Mouse (Mus musculus) MEL-GATA-1-ER (cell line): ENCODE results near the gene Stx12.
A peak's percentile ranks its signal among the peaks of the same experiment; 100 is the strongest.

Experiments
- DNase-seq: peaks from one replicate; pipeline ENCODE4 v3.0.0-alpha.2; 2012; ENCODE audit warnings: low read depth; ENCODE audit errors: extremely low read depth

Gene Stx12

GRCm38 (mm10) chr4:132864856-132865255 lies 19.5 kb downstream of the Stx12 start:
- DNase-seq = no peak

- DNase-seq = no peak
Measured at GRCm38 (mm10) chr4:132863012-132863411, 21.3 kb downstream of the Stx12 start.

- DNase-seq = no peak
Measured at GRCm38 (mm10) chr4:132860880-132861279, 23.4 kb downstream of the Stx12 start.

GRCm38 (mm10) chr4:132843705-132844071 lies 40.6 kb downstream of the Stx12 start:
- no peak for DNase-seq

- peak; percentile 92 for DNase-seq
Measured at GRCm38 (mm10) chr4:132842970-132843704, 41.2 kb downstream of the Stx12 start, which contains the start of gene Ppp1r8. Gene Ppp1r8, minus strand, starts transcription at chr4:132843169.

- DNase-seq = peak; percentile 52
Measured at GRCm38 (mm10) chr4:132842281-132842906, 41.9 kb downstream of the Stx12 start.

GRCm38 (mm10) chr4:132841493-132841892 lies 42.8 kb downstream of the Stx12 start:
- DNase-seq = no peak

- DNase-seq = no peak
Measured at GRCm38 (mm10) chr4:132823614-132824366, 60.5 kb downstream of the Stx12 start.

- DNase-seq = no peak
Measured at GRCm38 (mm10) chr4:132818442-132818841, 65.9 kb downstream of the Stx12 start.

- DNase-seq = no peak
Measured at GRCm38 (mm10) chr4:132816855-132817254, 67.5 kb downstream of the Stx12 start.

GRCm38 (mm10) chr4:132816404-132816803 lies 67.9 kb downstream of the Stx12 start:
- no peak for DNase-seq

GRCm38 (mm10) chr4:132809621-132810020 lies 74.7 kb downstream of the Stx12 start:
- no peak for DNase-seq

- no peak for DNase-seq
Measured at GRCm38 (mm10) chr4:132807771-132808641, 76.3 kb downstream of the Stx12 start.

- DNase-seq = no peak
Measured at GRCm38 (mm10) chr4:132806620-132807191, 77.6 kb downstream of the Stx12 start.

GRCm38 (mm10) chr4:132805599-132806197 lies 78.6 kb downstream of the Stx12 start:
- peak; percentile 97 for DNase-seq

GRCm38 (mm10) chr4:132805146-132805545 lies 79.2 kb downstream of the Stx12 start:
- no peak for DNase-seq

GRCm38 (mm10) chr4:132804331-132804730 lies 80.0 kb downstream of the Stx12 start:
- peak; percentile 85 for DNase-seq

GRCm38 (mm10) chr4:132803876-132804275 lies 80.4 kb downstream of the Stx12 start:
- no peak for DNase-seq
